Mouse (Mus musculus) liver, adult 2 months (tissue): ENCODE results near the gene Snrpn. TPM values are rescaled to one million over a fixed set of nuclear protein-coding genes. Genes with fewer than 3 reads are reported as not detected.

ENCODE experiments used
- DNase-seq: peaks from one replicate; pipeline ENCODE4 v3.0.0-alpha.2; 2011; ENCODE audit warnings: low read depth, low spot score; ENCODE audit errors: extremely low read depth
- H3K27ac ChIP-seq: fragments of 200-500 bp; replicated peaks from 2 replicates; pipeline ENCODE4 v1.5.1; 2012; ENCODE audit warnings: low read depth, mild to moderate bottlenecking, control low read depth, inconsistent platforms, low read length; ENCODE audit not compliant: insufficient read depth
- H3K27me3 ChIP-seq: fragments of 200-500 bp; 2 replicates; pipeline ENCODE4 v1.6.1; 2012; ENCODE audit warnings: mild to moderate bottlenecking, moderate library complexity, low read length, inconsistent platforms; ENCODE audit not compliant: control insufficient read depth, insufficient read depth
- H3K36me3 ChIP-seq: fragments of 200-500 bp; 2 replicates; pipeline ENCODE4 v1.6.1; 2012; ENCODE audit warnings: low read length, inconsistent platforms; ENCODE audit not compliant: control insufficient read depth, insufficient read depth
- H3K4me1 ChIP-seq: fragments of 200-500 bp; 2 replicates; pipeline ENCODE4 v1.6.1; 2011; ENCODE audit warnings: low read length; ENCODE audit not compliant: control insufficient read depth, insufficient read depth
- H3K4me3 ChIP-seq: fragments of 200-500 bp; 2 replicates; pipeline ENCODE4 v1.5.1; 2011; ENCODE audit warnings: low read depth, mild to moderate bottlenecking, control low read depth, low read length, moderate library complexity; ENCODE audit not compliant: insufficient read depth
- H3K79me2 ChIP-seq: fragments of 200-500 bp; 2 replicates; pipeline ENCODE4 v1.6.1; 2012; ENCODE audit warnings: inconsistent platforms, mild to moderate bottlenecking, low read length, moderate library complexity; ENCODE audit not compliant: control insufficient read depth, insufficient read depth
- H3K9ac ChIP-seq: fragments of 200-500 bp; 2 replicates; pipeline ENCODE4 v1.6.1; 2012; ENCODE audit warnings: low read depth, mild to moderate bottlenecking, control low read depth, inconsistent platforms, low read length
- CTCF ChIP-seq: fragments of 200-500 bp; IDR thresholded peaks from 2 replicates; pipeline ENCODE4 v1.5.1; 2011; ENCODE audit warnings: low read depth, low read length, control low read depth
- POLR2A ChIP-seq: fragments of 200-500 bp; IDR thresholded peaks from 2 replicates; pipeline ENCODE4 v1.6.1; 2011; ENCODE audit warnings: low read length, control low read depth; ENCODE audit not compliant: insufficient read depth; ENCODE audit errors: extremely low read depth
- WGBS: fragments of 180-500 bp; shearing (Covaris S2); methylation state at CpG from one replicate; pipeline ENCODE4 v1.1.7; 2018; 5-methylcytosine and 5-hydroxymethylcytosine counted together
- polyA plus RNA-seq: library from polyadenylated mRNA; depleted of rRNA; stranded (reverse); fragments of >200 nt; gene quantifications from 2 replicates; pipeline ENCODE4 v1.2.3, GENCODE M21; 2012; rRNA removed
- total RNA-seq: library from RNA; depleted of rRNA; stranded (reverse); fragments of >200 nt; gene quantifications from 2 replicates; pipeline ENCODE4 v1.2.3, GENCODE M21; 2014; rRNA removed

Snrpn gene
- total and polyA plus RNA-seq, 2 experiments: 11.2 to 14.6 TPM

DNA sequence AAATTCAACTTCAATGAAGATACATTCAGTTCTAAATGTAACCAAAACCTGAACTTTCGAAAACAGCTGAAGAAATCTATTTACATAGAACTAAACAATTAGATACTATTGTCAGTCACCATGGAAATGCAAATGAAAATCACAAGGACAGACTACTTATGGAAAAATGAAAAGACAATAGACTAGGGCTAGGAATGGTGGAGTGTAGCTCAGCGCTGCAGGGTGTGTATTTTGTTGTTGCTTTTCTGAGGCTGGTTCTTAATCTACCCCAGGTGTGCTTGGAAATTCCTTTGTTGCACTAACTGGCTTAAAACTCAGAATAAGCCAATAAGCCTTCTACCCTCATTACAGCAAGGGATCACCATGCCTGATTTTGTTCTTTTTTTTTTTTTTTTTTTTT, 133.8 kb downstream of the Snrpn start:
- H3K9ac ChIP-seq: no peak overlapping the region
- H3K4me1 ChIP-seq: no peaks in the 10 kb centered on the region
- DNase-seq: no peak
- 0 out of 2 replicates have a peak, but pooled peaks cover 3% of the 10 kb centered on the region for H3K79me2 ChIP-seq
- TF ChIP-seq CTCF: no peak
- no peak for TF ChIP-seq POLR2A
- H3K27me3 ChIP-seq: no peaks in the 10 kb centered on the region
- H3K27ac ChIP-seq: no peak overlapping the region
- no peaks in the 10 kb centered on the region for H3K36me3 ChIP-seq
- WGBS: 60% methylated on average over 2 of the region's 2 CpGs
- no peak overlapping the region for H3K4me3 ChIP-seq

DNA sequence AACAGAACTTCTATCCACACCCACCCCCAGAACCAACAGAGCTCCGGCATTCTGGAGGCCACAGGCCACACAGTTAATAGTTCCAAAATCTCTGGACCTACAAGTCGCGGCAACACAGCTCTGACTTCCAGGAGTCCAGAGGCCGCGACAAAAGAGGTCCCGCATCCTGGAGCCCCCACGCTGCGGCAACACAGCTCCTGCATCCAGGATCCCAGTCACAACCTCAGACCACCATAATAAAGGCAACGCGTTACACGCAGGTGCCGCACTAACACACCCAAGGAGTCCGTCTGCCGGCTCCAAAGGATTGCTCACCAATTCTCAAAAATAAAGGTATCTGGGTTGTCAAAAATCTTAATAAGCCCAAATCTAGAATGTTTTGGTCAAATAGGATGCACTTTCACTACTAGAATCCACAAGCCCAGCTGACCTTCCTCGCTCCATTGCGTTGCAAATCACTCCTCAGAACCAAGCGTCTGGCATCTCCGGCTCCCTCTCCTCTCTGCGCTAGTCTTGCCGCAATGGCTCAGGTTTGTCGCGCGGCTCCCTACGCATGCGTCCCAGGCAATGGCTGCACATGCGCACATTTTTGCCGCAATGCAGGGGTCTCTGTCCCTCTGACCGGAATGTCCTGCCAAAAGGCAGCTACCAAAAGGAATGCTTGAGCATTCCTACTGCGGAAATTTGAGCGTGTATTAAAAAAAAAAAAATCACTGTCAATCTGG, 135.3 kb downstream of the Snrpn start, which contains the start of the genes Snurf and Gm38393:
Gene Snurf, minus strand, starts transcription at position 444 of the 725 bp plus-strand sequence.
Gene Gm38393, minus strand, starts transcription at position 459 of the 725 bp plus-strand sequence.
- no peaks in the 10 kb centered on the region for H3K4me1 ChIP-seq
- no peak within 1 kb of the TSS for H3K27ac ChIP-seq
- DNase-seq: peak; percentile 28
- 0 out of 2 replicates have a peak, but pooled peaks cover 3% of the 10 kb centered on the region for H3K79me2 ChIP-seq
- H3K27me3 ChIP-seq: no peaks in the 10 kb centered on the region
- peak within 1 kb of the TSS; percentile 98 for H3K4me3 ChIP-seq
- H3K36me3 ChIP-seq: no peaks in the 10 kb centered on the region
- peak within 1 kb of the TSS; percentile 66 for H3K9ac ChIP-seq
- no peak for TF ChIP-seq POLR2A
- no peak for TF ChIP-seq CTCF
- WGBS: 52% methylated on average over 30 of the region's 30 CpGs

DNA sequence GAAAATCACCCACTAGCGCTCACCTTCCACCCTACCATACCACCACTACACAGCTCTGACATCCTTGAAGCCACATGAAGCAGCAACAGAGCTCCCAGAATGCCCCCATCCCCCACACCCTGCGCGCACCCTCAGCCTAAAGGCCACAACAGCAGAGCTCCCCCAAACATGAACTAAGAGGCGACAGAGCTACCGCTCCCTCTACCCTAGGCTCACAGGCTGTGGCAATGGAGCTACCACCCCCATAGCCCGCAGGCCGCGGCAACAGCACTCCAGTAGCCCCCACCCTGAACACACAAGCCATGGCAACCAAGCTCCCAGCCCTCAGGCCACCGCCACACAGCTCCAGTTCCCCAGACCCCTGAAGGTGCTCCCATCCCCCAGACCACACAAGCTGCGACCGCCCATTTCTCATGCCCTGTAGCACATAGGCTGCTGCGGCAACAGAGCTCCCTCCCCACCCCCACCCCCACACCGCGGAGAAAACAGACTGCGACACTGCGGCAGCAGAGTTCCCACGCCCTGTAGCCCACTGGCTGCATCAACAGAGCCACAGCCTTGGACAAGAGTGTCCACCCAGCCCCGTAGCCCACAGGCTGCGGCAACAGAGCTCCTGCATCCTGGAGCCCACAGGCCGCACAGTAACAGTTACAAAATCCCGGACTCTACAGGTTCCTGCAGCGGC, 136.0 kb downstream of the Snrpn start:
- H3K4me3 ChIP-seq: peak overlapping the region; percentile 98
- H3K9ac ChIP-seq: peak overlapping the region; percentile 66
- H3K4me1 ChIP-seq: no peaks in the 10 kb centered on the region
- TF ChIP-seq POLR2A (no peak), CTCF (no peak)
- H3K27me3 ChIP-seq: no peaks in the 10 kb centered on the region
- no peaks in the 10 kb centered on the region for H3K36me3 ChIP-seq
- H3K79me2 ChIP-seq: 0 out of 2 replicates have a peak, but pooled peaks cover 3% of the 10 kb centered on the region
- no peak for DNase-seq
- no peak overlapping the region for H3K27ac ChIP-seq
- 47% methylated on average over 22 of the region's 22 CpGs for WGBS

DNA sequence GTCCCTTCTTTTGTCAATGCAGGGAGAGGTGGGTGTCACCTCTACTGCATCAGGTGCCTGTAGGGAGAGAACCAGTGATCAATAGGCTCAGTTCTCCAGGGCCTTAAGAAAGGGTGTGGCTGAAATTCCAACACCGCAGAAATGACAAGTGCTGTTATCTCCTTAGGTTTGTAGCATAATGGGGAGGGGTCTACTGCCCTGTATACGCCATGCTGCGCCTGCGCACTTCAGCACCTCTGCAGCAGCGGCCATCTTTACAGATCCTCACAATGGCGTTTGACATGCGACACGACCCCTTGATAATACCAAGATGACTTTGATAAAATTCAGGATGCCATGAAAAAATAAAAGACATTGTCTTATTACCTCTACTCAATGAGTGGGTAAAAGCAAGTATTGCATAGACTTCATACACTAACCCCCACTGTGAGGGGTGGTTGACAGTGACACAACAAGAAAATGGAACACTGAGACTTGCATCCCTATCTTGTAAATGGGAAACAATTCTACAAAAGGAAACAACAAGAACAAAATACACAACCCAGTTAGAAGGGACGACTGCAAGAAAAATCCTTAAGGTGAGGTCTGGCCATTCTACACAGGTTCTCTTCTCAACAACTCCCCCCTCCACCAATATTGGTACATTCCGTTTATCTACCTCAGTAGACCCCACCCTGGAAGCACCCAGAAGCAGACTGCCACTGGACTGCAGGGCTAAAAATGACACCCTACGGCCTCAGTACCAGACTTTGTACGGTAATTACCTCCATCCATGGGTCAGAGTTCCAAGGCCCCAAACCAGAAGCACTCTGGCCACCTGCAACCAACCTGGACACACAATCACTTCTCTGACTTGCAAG, 136.8 kb downstream of the Snrpn start:
- no peak for TF ChIP-seq POLR2A
- no peak for TF ChIP-seq CTCF
- Histone ChIP-seq H3K4me1 (no peaks in the 10 kb centered on the region), H3K27ac (no peak overlapping the region), H3K4me3 (peak overlapping the region; percentile 98; the same call in 1 of the 2 replicates), H3K36me3 (no peaks in the 10 kb centered on the region), H3K9ac (no peak overlapping the region), H3K79me2 (0 out of 2 replicates have a peak, but pooled peaks cover 3% of the 10 kb centered on the region), H3K27me3 (no peaks in the 10 kb centered on the region)
- WGBS: 80% methylated on average over 12 of the region's 12 CpGs
- peak; percentile 43 for DNase-seq

DNA sequence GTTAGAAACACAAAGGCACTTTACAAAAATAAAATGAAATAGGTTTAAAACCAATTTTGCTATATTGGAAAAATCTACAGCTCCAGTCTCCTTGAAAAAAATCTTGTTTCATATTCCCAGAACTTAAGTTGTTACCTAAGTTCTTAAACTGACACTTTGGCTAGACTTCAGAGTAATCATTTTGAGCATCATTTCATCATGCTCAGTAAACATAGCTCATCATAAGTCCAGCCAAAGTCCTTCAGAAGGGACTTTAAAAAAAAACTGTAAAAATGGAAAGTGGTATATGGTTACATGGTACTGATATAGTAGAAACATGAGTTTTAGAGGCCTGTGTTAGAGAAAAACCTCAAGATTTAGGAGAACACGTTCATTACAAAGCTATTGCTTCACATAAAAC, 161.4 kb downstream of the Snrpn start:
- peaks cover under 1% of the 10 kb centered on the region; the same call in 1 of the 2 replicates for H3K36me3 ChIP-seq
- H3K4me1 ChIP-seq: no peaks in the 10 kb centered on the region
- no peaks in the 10 kb centered on the region for H3K27me3 ChIP-seq
- H3K27ac ChIP-seq: no peak overlapping the region
- TF ChIP-seq POLR2A: no peak
- no peak for TF ChIP-seq CTCF
- no peaks in the 10 kb centered on the region for H3K79me2 ChIP-seq
- WGBS: 48% methylated on average over 1 of the region's 1 CpGs
- peak; percentile 69 for DNase-seq
- H3K9ac ChIP-seq: no peak overlapping the region
- no peak overlapping the region for H3K4me3 ChIP-seq

Other genes starting within 250 kb of the Snrpn start
- gene Snurf, start 135.2 kb downstream of the Snrpn start, total RNA-seq: not detected in 2 replicates
- gene Snurf, start 135.2 kb downstream of the Snrpn start, polyA plus RNA-seq: not detected in 2 replicates
- gene Gm38393, start 135.2 kb downstream of the Snrpn start, total RNA-seq: 1.7 and 2.5 TPM in 2 replicates
- 0.38 and 0.45 TPM in 2 replicates for gene Gm38393, start 135.2 kb downstream of the Snrpn start, polyA plus RNA-seq